Mouse (Mus musculus): ENCODE measurements around the gene Epo.

Epo gene

GRCm38 (mm10) chr5:137487616-137488015 is 45.4 kb downstream of the Epo start:
- H3K9me3 ChIP-seq (ENCODE audit: low read length): no peaks in the 10 kb centered on the region
- TF ChIP-seq POU5F1 (IDR thresholded peaks at IDR 0.05; ENCODE audit: borderline replicate concordance, low read length) (no peak), CTCF (conservative IDR thresholded peaks at IDR 0.05; ENCODE audit: low read length) (peak; percentile 48)
- peaks cover 19% of the 10 kb centered on the region for H3K4me1 ChIP-seq (replicated peaks; ENCODE audit: low read depth, low read length)
- no peaks in the 10 kb centered on the region for H3K36me3 ChIP-seq (ENCODE audit: insufficient read depth, low read length)
- H3K4me3 ChIP-seq (replicated peaks; ENCODE audit: low read length): no peak overlapping the region
- H3K27me3 ChIP-seq (ENCODE audit: insufficient read depth, low read length): peaks cover 35% of the 10 kb centered on the region

GRCm38 (mm10) chr5:137485851-137486155 is 47.2 kb downstream of the Epo start:
- Histone ChIP-seq H3K9me3 (ENCODE audit: low read length) (no peaks in the 10 kb centered on the region), H3K36me3 (ENCODE audit: insufficient read depth, low read length) (no peaks in the 10 kb centered on the region), H3K4me3 (replicated peaks; ENCODE audit: low read length) (peak overlapping the region; percentile 69), H3K4me1 (replicated peaks; ENCODE audit: low read depth, low read length) (peaks cover 25% of the 10 kb centered on the region), H3K27me3 (ENCODE audit: insufficient read depth, low read length) (peaks cover 38% of the 10 kb centered on the region)
- TF ChIP-seq NANOG (IDR thresholded peaks at IDR 0.05; ENCODE audit: borderline replicate concordance, low read length) (no peak), POU5F1 (IDR thresholded peaks at IDR 0.05; ENCODE audit: borderline replicate concordance, low read length) (no peak), CTCF (conservative IDR thresholded peaks at IDR 0.05; ENCODE audit: low read length) (no peak)

GRCm38 (mm10) chr5:137485071-137485850 is 47.8 kb downstream of the Epo start:
- Histone ChIP-seq H3K9me3 (ENCODE audit: low read length) (no peaks in the 10 kb centered on the region), H3K4me1 (replicated peaks; ENCODE audit: low read depth, low read length) (peaks cover 25% of the 10 kb centered on the region), H3K27me3 (ENCODE audit: insufficient read depth, low read length) (peaks cover 38% of the 10 kb centered on the region), H3K4me3 (replicated peaks; ENCODE audit: low read length) (peak overlapping the region; percentile 69), H3K36me3 (ENCODE audit: insufficient read depth, low read length) (no peaks in the 10 kb centered on the region)
- TF ChIP-seq CTCF (conservative IDR thresholded peaks at IDR 0.05; ENCODE audit: low read length): no peak
- TF ChIP-seq NANOG (IDR thresholded peaks at IDR 0.05; ENCODE audit: borderline replicate concordance, low read length): no peak
- TF ChIP-seq POU5F1 (IDR thresholded peaks at IDR 0.05; ENCODE audit: borderline replicate concordance, low read length): no peak

- H3K36me3 ChIP-seq (ENCODE audit: insufficient read depth, low read length): no peaks in the 10 kb centered on the region
These were observed 51.1 kb downstream of the Epo start for GRCm38 (mm10) chr5:137481897-137482296.

GRCm38 (mm10) chr5:137481138-137481537 is 51.9 kb downstream of the Epo start:
- TF ChIP-seq NANOG (IDR thresholded peaks at IDR 0.05; ENCODE audit: borderline replicate concordance, low read length) (no peak), CTCF (conservative IDR thresholded peaks at IDR 0.05; ENCODE audit: low read length) (peak; percentile 84)
- Histone ChIP-seq H3K4me3 (replicated peaks; ENCODE audit: low read length) (no peak overlapping the region), H3K9me3 (ENCODE audit: low read length) (no peaks in the 10 kb centered on the region), H3K4me1 (replicated peaks; ENCODE audit: low read depth, low read length) (peaks cover 21% of the 10 kb centered on the region), H3K27me3 (ENCODE audit: insufficient read depth, low read length) (peaks cover 33% of the 10 kb centered on the region), H3K36me3 (ENCODE audit: insufficient read depth, low read length) (no peaks in the 10 kb centered on the region)

More at GRCm38 (mm10) chr5:137481897-137482296, 51.1 kb downstream of the Epo start:
- Histone ChIP-seq H3K27me3 (ENCODE audit: insufficient read depth, low read length) (peaks cover 38% of the 10 kb centered on the region), H3K4me3 (replicated peaks; ENCODE audit: low read length) (no peak overlapping the region), H3K9me3 (ENCODE audit: low read length) (no peaks in the 10 kb centered on the region), H3K4me1 (replicated peaks; ENCODE audit: low read depth, low read length) (peaks cover 25% of the 10 kb centered on the region)
- TF ChIP-seq NANOG (IDR thresholded peaks at IDR 0.05; ENCODE audit: borderline replicate concordance, low read length) (no peak), CTCF (conservative IDR thresholded peaks at IDR 0.05; ENCODE audit: low read length) (no peak), POU5F1 (IDR thresholded peaks at IDR 0.05; ENCODE audit: borderline replicate concordance, low read length) (no peak)

GRCm38 (mm10) chr5:137476964-137477363 is 56.1 kb downstream of the Epo start, which contains the start of gene Zan:
Gene Zan, minus strand, starts transcription at chr5:137477064.
- peaks cover 5% of the 10 kb centered on the region for H3K4me1 ChIP-seq (replicated peaks; ENCODE audit: low read depth, low read length)
- H3K27me3 ChIP-seq (ENCODE audit: insufficient read depth, low read length): peaks cover 12% of the 10 kb centered on the region; the same call in 1 of the 2 replicates
- TF ChIP-seq NANOG (IDR thresholded peaks at IDR 0.05; ENCODE audit: borderline replicate concordance, low read length) (no peak), POU5F1 (IDR thresholded peaks at IDR 0.05; ENCODE audit: borderline replicate concordance, low read length) (no peak), CTCF (conservative IDR thresholded peaks at IDR 0.05; ENCODE audit: low read length) (no peak)
- H3K4me3 ChIP-seq (replicated peaks; ENCODE audit: low read length): no peak within 1 kb of the TSS
- H3K9me3 ChIP-seq (ENCODE audit: low read length): no peaks in the 10 kb centered on the region
- H3K36me3 ChIP-seq (ENCODE audit: insufficient read depth, low read length): no peaks in the 10 kb centered on the region

GRCm38 (mm10) chr5:137474351-137474750 is 58.7 kb downstream of the Epo start:
- no peak overlapping the region for H3K4me3 ChIP-seq (replicated peaks; ENCODE audit: low read length)
- H3K9me3 ChIP-seq (ENCODE audit: low read length): peaks cover 7% of the 10 kb centered on the region
- TF ChIP-seq CTCF (conservative IDR thresholded peaks at IDR 0.05; ENCODE audit: low read length) (no peak), NANOG (IDR thresholded peaks at IDR 0.05; ENCODE audit: borderline replicate concordance, low read length) (no peak), POU5F1 (IDR thresholded peaks at IDR 0.05; ENCODE audit: borderline replicate concordance, low read length) (no peak)
- H3K27me3 ChIP-seq (ENCODE audit: insufficient read depth, low read length): peaks cover 15% of the 10 kb centered on the region
- no peaks in the 10 kb centered on the region for H3K4me1 ChIP-seq (replicated peaks; ENCODE audit: low read depth, low read length)
- no peaks in the 10 kb centered on the region for H3K36me3 ChIP-seq (ENCODE audit: insufficient read depth, low read length)

- H3K4me1 ChIP-seq (replicated peaks; ENCODE audit: low read depth, low read length): no peaks in the 10 kb centered on the region
- peaks cover 17% of the 10 kb centered on the region for H3K9me3 ChIP-seq (ENCODE audit: low read length)
- no peaks in the 10 kb centered on the region for H3K36me3 ChIP-seq (ENCODE audit: insufficient read depth, low read length)
- H3K27me3 ChIP-seq (ENCODE audit: insufficient read depth, low read length): peaks cover 15% of the 10 kb centered on the region
- TF ChIP-seq CTCF (conservative IDR thresholded peaks at IDR 0.05; ENCODE audit: low read length): no peak
- no peak for TF ChIP-seq NANOG (IDR thresholded peaks at IDR 0.05; ENCODE audit: borderline replicate concordance, low read length)
- TF ChIP-seq POU5F1 (IDR thresholded peaks at IDR 0.05; ENCODE audit: borderline replicate concordance, low read length): no peak
- no peak overlapping the region for H3K4me3 ChIP-seq (replicated peaks; ENCODE audit: low read length)
These were observed 60.7 kb downstream of the Epo start for GRCm38 (mm10) chr5:137472252-137472904.
